Mouse (Mus musculus) frontal cortex, adult (tissue): ENCODE measurements around the gene Ints13.
A peak's percentile ranks its signal among the peaks of the same experiment; 100 is the strongest.
"Not testable (repeated sequence)": the region's sequence is repeated elsewhere in the genome, so short reads cannot be mapped to it uniquely, and the experiment has no call there.

ENCODE experiments used
- ATAC-seq: cut with Nextera tagmentation; 2 replicates; pipeline ENCODE4 v1.9.2; 2017; ENCODE audit warnings: mild to moderate bottlenecking, moderate library complexity, mixed read lengths; ENCODE audit not compliant: low TSS enrichment

Gene Ints13

GRCm38 (mm10) chr6:146577310-146578109 lies at the start of gene Ints13:
Gene Ints13, minus strand, starts transcription at chr6:146577835.
- peak; percentile 90 for ATAC-seq

GRCm38 (mm10) chr6:146616670-146617069 lies 39.0 kb upstream of the Ints13 start:
- ATAC-seq, result no peak

- ATAC-seq, result no peak
Measured at GRCm38 (mm10) chr6:146615891-146616290, 38.3 kb upstream of the Ints13 start.

GRCm38 (mm10) chr6:146614541-146614940 lies 36.9 kb upstream of the Ints13 start:
- ATAC-seq, result no peak

- ATAC-seq, result no peak
Measured at GRCm38 (mm10) chr6:146613907-146614306, 36.3 kb upstream of the Ints13 start.

DNA sequence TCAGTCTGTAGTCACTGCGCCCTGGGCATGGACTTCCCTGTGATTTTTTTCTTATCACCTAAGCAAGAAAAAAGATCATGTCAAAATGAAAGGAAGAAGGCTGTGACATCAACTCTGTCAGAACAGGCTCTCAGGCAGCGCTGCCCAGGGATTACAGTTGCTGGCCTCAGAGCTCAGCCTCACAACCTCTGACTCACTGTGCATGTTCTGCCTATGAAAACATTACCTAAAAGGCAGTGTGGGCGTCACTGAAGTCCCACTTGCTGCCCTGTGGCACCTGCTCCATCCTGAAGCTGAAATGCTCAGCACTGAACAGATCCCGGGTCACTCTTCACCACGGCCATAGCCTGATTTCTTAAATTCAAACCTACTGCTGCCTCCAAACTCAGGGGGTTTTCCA lies 35.1 kb upstream of the Ints13 start:
- 0 out of 2 replicates have a peak, but pooled peaks have one; percentile 24 for ATAC-seq

DNA sequence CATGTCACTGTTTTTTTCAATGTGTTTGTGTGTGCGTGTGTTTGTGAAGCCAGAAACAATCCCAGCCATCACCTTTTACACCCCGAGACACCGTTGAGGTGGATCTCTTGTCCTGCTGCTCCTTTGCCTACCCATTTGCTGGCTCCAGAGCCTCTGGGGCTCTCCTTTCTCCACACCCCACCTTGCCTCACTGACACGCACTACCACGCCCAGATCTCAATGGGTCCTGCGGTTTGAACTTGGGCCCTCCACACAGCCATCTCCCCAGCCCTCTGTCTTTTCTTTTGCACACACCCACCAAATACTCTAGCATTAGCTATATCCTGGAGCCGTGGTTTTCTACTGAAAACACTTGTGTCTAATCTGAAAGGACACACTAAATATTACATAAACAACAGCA lies 34.3 kb upstream of the Ints13 start:
- no peak for ATAC-seq

GRCm38 (mm10) chr6:146611385-146611784 lies 33.8 kb upstream of the Ints13 start:
- ATAC-seq, result no peak

GRCm38 (mm10) chr6:146603651-146604050 lies 26.0 kb upstream of the Ints13 start:
- ATAC-seq, result peak; percentile 7; the same call in 1 of the 2 replicates

GRCm38 (mm10) chr6:146602601-146603000 lies 25.0 kb upstream of the Ints13 start:
- no peak; the same call in 1 of the 2 replicates for ATAC-seq

- ATAC-seq, result peak; percentile 73
Measured at GRCm38 (mm10) chr6:146585134-146585533, 7.5 kb upstream of the Ints13 start.

GRCm38 (mm10) chr6:146583366-146584046 lies 5.9 kb upstream of the Ints13 start:
- ATAC-seq, result peak; percentile 51

- ATAC-seq, result no peak
Measured at GRCm38 (mm10) chr6:146580381-146580926, 2.8 kb upstream of the Ints13 start.

DNA sequence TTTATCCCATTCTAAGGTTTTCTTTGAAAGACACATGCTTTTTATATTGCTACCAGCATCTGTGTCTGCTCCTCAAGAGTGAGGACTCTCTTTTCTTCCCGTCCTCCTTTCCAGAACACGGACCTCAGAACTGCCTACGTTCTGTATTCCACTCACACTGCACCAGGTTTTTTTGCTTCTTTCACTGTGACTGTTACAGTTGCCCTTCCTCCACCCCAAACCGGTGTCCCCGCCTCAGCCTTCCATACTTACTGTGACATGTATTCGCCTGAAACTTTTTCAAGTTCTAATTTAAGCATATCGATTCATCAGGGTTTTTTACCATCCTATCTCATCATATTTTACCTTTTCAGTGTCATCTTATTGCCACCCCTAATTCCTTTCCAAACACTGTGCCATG lies 951 bp upstream of the Ints13 start:
- peak; percentile 32 for ATAC-seq

DNA sequence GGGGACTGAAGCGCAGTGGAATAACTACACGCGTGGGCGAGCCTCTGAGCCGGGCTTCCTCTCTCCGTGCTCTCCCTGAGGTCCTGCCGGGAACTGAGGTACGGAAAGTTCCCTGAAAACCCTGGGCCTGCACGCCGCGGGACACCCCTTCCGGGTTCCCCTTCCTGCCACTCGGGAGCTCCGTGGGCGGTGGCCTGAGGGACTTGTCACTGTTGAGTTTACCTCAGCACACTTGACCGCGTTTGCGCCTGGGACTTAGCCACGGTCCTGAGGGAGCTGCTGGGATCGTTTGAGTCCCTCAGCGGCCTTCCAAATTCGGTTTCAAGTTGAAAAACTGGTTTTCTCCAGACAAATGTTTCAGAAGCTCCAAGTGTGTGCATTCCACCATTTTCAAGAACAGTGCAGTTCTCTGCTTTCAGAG lies 486 bp upstream of the Ints13 start:
- peak; percentile 51 for ATAC-seq

DNA sequence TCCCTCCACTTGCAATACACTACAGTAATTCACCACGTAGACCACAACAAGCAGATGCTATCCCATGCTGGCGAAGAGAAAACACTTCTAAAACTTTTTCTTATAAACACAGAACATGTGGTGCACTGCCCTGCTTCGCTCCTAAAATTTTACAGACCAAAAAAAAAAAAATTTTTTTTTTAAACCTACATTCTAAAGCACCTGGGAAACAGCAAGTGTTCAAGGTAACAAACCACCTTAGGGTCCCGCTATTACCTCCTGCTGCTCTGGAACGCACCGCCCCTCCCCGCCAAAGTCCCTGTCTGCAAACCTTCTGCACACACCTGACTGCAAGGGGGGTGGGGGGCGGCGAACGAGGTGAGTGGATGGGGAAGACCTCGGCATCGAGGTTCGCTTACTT lies 732 bp downstream of the Ints13 start, which contains the start of gene Fgfr1op2:
Gene Fgfr1op2 (plus strand): TSS at position 301 of the 400 bp plus-strand sequence.
- no peak for ATAC-seq

GRCm38 (mm10) chr6:146572073-146572472 lies 5.6 kb downstream of the Ints13 start:
- ATAC-seq, result no peak

DNA sequence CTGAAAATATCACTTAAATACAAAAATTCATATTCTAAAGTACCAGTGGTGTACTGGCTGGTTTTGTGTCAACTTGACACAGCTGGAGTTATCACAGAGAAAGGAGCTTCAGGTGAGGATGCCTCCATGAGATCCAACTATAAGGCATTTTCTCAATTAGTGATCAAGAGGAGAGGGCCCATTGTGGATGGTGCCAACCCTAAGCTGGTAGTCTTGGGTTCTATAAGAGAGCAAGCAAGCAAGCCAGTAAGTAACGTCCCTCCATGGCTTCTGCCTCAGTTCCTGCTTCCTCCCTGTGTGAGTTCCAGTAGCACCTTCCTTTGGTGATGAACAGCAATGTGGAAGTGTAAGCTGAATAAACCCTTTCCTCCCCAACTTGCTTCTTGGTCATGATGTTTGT lies 15.2 kb downstream of the Ints13 start:
- not testable (repeated sequence) for ATAC-seq

DNA sequence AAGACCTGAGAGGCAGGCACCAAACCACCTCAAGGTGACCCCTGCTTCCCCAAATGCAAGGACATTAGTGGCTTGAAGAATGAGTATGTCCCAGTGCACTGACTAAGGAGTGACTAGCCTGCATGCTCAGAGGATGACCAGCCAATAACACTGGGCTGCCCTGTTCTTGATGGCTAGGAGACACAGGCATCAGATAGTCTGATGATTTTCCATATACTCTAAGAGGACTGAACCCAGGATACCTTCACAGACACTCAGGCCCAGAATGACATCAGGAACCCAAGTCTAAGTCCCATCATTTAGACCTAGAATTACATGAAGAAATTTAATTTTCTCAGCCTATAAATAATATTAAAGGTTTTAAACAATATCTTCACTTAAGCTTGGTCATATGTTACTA lies 26.3 kb downstream of the Ints13 start:
- ATAC-seq, result no peak

GRCm38 (mm10) chr6:146550421-146550820 lies 27.2 kb downstream of the Ints13 start:
- ATAC-seq, result no peak

- 0 out of 2 replicates have a peak, but pooled peaks have one; percentile 25 for ATAC-seq
Measured at GRCm38 (mm10) chr6:146545289-146545865, 32.3 kb downstream of the Ints13 start.

DNA sequence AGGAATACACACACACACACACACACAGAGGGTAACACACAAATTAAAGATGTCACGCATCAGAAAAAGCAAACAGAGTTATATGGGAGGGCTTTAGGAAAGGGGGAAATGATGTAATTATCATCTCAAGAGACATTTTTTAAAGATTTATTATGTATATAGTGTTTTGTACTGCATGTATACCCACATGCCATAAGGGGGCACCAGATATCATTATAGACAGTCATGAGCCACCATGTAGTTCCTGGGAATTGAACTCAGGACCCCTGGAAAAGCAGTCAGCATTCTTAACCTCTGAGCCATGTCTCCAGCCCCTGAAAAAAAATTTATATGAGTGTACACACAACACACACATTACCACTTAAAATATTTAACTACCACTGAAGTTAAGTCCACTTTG lies 33.0 kb downstream of the Ints13 start:
- 0 out of 2 replicates have a peak, but pooled peaks have one; percentile 39 for ATAC-seq
